Mouse (Mus musculus) forebrain, embryonic 14.5 days (tissue): ENCODE data around the gene Arhgap10. TPM values are rescaled to one million over a fixed set of nuclear protein-coding genes. Genes with fewer than 3 reads are reported as not detected.

Experiments used
- ATAC-seq: fragments of 200-750 bp; cut with Nextera tagmentation; 2 replicates; pipeline ENCODE4 v1.8.0; 2017; ENCODE audit warnings: mild to moderate bottlenecking, moderate library complexity
- DNase-seq: peaks from one replicate; pipeline ENCODE4 v3.0.0-alpha.2; 2015; ENCODE audit warnings: low spot score
- H3K27ac ChIP-seq: fragments of 300-500 bp; sonication (generic); 2 replicates; pipeline ENCODE4 v1.5.1; 2014; ENCODE audit warnings: low read depth, mild to moderate bottlenecking, control low read depth, low read length, moderate library complexity
- H3K27me3 ChIP-seq: fragments of 300-500 bp; sonication (generic); replicated peaks from 2 replicates; pipeline ENCODE4 v1.6.1; 2014; ENCODE audit warnings: low read length, control low read depth, mixed read lengths; ENCODE audit not compliant: control insufficient read depth, insufficient read depth
- H3K36me3 ChIP-seq: fragments of 300-500 bp; sonication (generic); 2 replicates; pipeline ENCODE4 v1.6.1; 2014; ENCODE audit warnings: low read length, control low read depth; ENCODE audit not compliant: control insufficient read depth, insufficient read depth
- H3K4me1 ChIP-seq: fragments of 300-500 bp; sonication (generic); 2 replicates; pipeline ENCODE4 v1.6.1; 2014; ENCODE audit warnings: antibody characterized with exemption, low read length, control low read depth; ENCODE audit not compliant: control insufficient read depth, insufficient read depth
- H3K4me2 ChIP-seq: fragments of 300-500 bp; sonication (generic); 2 replicates; pipeline ENCODE4 v1.6.1; 2014; ENCODE audit warnings: mild to moderate bottlenecking, control low read depth, low read length
- H3K4me3 ChIP-seq: fragments of 300-500 bp; sonication (generic); 2 replicates; pipeline ENCODE4 v1.5.1; 2014; ENCODE audit warnings: low read depth, low read length, control low read depth
- H3K9ac ChIP-seq: fragments of 300-500 bp; sonication (generic); 2 replicates; pipeline ENCODE4 v1.6.1; 2014; ENCODE audit warnings: mild to moderate bottlenecking, low read length, control low read depth, moderate library complexity
- H3K9me3 ChIP-seq: fragments of 300-500 bp; sonication (generic); replicated peaks from 2 replicates; pipeline ENCODE4 v1.6.1; 2016; ENCODE audit warnings: low read length, control low read depth, mixed read lengths; ENCODE audit not compliant: control insufficient read depth
- WGBS: fragments of 180-500 bp; shearing (Covaris S2); extraction: QIAGEN DNeasy Blood & Tissue Kit; methylation state at CpG from one replicate; pipeline ENCODE4 v1.1.7; 2014; 5-methylcytosine and 5-hydroxymethylcytosine counted together
- polyA plus RNA-seq: library from polyadenylated mRNA; unstranded; fragments of >200 nt; fragmentation: Nextera tagmentation; extraction: Ambion mirVana; gene quantifications from 2 replicates; pipeline ENCODE4 v1.2.1, GENCODE M21; 2014

Gene Arhgap10
- polyA plus RNA-seq, 1 experiment from 2014 or later, result 3.6 TPM

- Histone ChIP-seq H3K27me3 (no peaks in the 10 kb centered on the region), H3K4me3 (no peak overlapping the region), H3K4me1 (peaks cover 5% of the 10 kb centered on the region; the same call in 1 of the 2 replicates), H3K9ac (no peak overlapping the region), H3K27ac (no peak overlapping the region), H3K9me3 (no peaks in the 10 kb centered on the region), H3K36me3 (no peaks in the 10 kb centered on the region), H3K4me2 (no peak overlapping the region)
- DNase-seq, result no peak
- 88% methylated on average over 2 of the region's 2 CpGs for WGBS
- no peak for ATAC-seq
These were observed 200.0 kb downstream of the Arhgap10 start for GRCm38 (mm10) chr8:77317771-77318170.

- DNase-seq (peak; percentile 55), ATAC-seq (no peak; the same call in 1 of the 2 replicates)
- H3K9ac ChIP-seq, result no peak overlapping the region
- H3K27ac ChIP-seq, result no peak overlapping the region
- no peaks in the 10 kb centered on the region for H3K27me3 ChIP-seq
- H3K4me3 ChIP-seq, result no peak overlapping the region
- no peaks in the 10 kb centered on the region for H3K9me3 ChIP-seq
- WGBS, result 55% methylated on average over 3 of the region's 3 CpGs
- peaks cover 5% of the 10 kb centered on the region; the same call in 1 of the 2 replicates for H3K4me1 ChIP-seq
- no peak overlapping the region for H3K4me2 ChIP-seq
- H3K36me3 ChIP-seq, result no peaks in the 10 kb centered on the region
These were observed 204.8 kb downstream of the Arhgap10 start for GRCm38 (mm10) chr8:77313003-77313402.

- WGBS, result 80% methylated on average over 6 of the region's 6 CpGs
- ATAC-seq, result no peak; the same call in 1 of the 2 replicates
- no peak overlapping the region for H3K27ac ChIP-seq
- H3K9me3 ChIP-seq, result no peaks in the 10 kb centered on the region
- peak; percentile 55 for DNase-seq
- no peaks in the 10 kb centered on the region for H3K36me3 ChIP-seq
- no peak overlapping the region for H3K4me3 ChIP-seq
- no peak overlapping the region for H3K9ac ChIP-seq
- peaks cover 5% of the 10 kb centered on the region; the same call in 1 of the 2 replicates for H3K4me1 ChIP-seq
- no peak overlapping the region for H3K4me2 ChIP-seq
- no peaks in the 10 kb centered on the region for H3K27me3 ChIP-seq
These were observed 206.0 kb downstream of the Arhgap10 start for GRCm38 (mm10) chr8:77311762-77312161.

- no peak overlapping the region for H3K4me3 ChIP-seq
- H3K9me3 ChIP-seq, result no peaks in the 10 kb centered on the region
- no peaks in the 10 kb centered on the region for H3K36me3 ChIP-seq
- H3K4me2 ChIP-seq, result no peak overlapping the region
- H3K27ac ChIP-seq, result no peak overlapping the region
- DNase-seq (no peak), ATAC-seq (no peak)
- H3K9ac ChIP-seq, result no peak overlapping the region
- peaks cover 5% of the 10 kb centered on the region; the same call in 1 of the 2 replicates for H3K4me1 ChIP-seq
- WGBS, result 78% methylated on average over 10 of the region's 10 CpGs
- H3K27me3 ChIP-seq, result no peaks in the 10 kb centered on the region
These were observed 207.2 kb downstream of the Arhgap10 start for GRCm38 (mm10) chr8:77310541-77310940.

DNA sequence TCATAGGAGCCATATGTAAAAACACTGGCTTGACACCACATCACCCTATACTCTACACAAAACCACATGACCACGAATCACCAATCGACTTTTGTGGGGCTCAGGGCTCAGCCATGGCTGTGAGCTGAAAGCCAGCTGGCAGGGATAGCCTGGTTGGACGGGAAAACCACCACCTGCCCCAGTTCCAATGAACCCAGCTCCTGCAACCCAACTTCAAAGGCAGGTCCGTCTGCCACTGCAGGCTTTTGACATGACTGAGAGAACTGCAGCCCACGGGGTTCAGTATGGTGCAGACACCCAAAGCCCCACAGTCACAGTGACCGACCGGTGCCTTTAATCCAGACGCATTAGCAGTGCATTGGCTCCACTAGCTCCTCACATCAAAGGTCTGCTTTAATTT is 207.7 kb downstream of the Arhgap10 start:
- no peak overlapping the region for H3K9ac ChIP-seq
- DNase-seq (no peak), ATAC-seq (no peak)
- H3K27ac ChIP-seq, result no peak overlapping the region
- no peak overlapping the region for H3K4me3 ChIP-seq
- no peaks in the 10 kb centered on the region for H3K36me3 ChIP-seq
- H3K27me3 ChIP-seq, result no peaks in the 10 kb centered on the region
- no peak overlapping the region for H3K4me2 ChIP-seq
- 86% methylated on average over 8 of the region's 8 CpGs for WGBS
- H3K4me1 ChIP-seq, result peaks cover 5% of the 10 kb centered on the region; the same call in 1 of the 2 replicates
- no peaks in the 10 kb centered on the region for H3K9me3 ChIP-seq

DNA sequence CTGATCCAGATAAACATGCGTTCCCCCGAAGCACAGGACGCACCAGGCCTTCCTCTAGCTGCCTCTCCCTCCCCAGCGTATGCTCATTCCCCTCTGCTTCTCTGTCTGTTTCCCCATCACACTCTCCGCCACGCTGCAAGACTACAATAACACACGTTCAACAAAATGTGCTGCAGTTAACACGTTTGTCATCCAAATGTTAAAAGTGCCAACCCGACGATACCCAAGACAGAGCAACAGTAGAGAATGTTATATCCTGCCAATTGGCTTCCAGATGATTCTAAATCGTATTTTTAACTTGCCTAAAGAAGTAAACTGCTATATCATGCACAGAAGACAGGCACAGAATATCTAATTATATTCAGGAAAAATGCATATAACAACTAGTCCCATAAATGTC is 223.2 kb downstream of the Arhgap10 start:
- DNase-seq, result peak; percentile 37

DNA sequence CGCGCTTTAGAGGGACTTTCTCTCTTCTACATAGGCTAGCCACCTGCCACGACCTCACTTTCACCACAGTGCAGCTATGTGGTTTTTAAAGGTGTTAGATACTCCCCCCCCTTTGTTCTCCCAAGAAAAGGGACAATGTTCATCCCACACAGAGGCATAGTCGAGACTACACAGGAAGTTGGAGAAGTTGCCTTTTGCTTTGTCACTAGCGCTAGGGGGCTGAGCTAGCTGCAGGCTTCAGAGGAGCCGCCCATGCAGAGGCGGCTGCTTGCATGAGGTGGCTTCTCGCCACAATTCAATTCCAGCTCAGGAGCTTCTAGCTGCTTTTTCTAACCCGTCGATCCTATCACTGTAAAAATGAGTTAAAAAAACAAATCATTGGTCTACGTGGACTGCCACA is 225.1 kb downstream of the Arhgap10 start:
- H3K27ac ChIP-seq, result peak overlapping the region; percentile 9; the same call in 1 of the 2 replicates
- H3K4me2 ChIP-seq, result no peak overlapping the region
- no peak overlapping the region for H3K9ac ChIP-seq
- peak; percentile 24 for DNase-seq
- 0 out of 2 replicates have a peak, but pooled peaks cover 2% of the 10 kb centered on the region for H3K4me1 ChIP-seq
- WGBS, result 53% methylated on average over 11 of the region's 11 CpGs
- no peaks in the 10 kb centered on the region for H3K36me3 ChIP-seq
- H3K9me3 ChIP-seq, result no peaks in the 10 kb centered on the region
- no peak for ATAC-seq
- H3K27me3 ChIP-seq, result no peaks in the 10 kb centered on the region
- H3K4me3 ChIP-seq, result no peak overlapping the region

More for the DNA sequence above, 223.2 kb downstream of the Arhgap10 start:
- Histone ChIP-seq H3K36me3 (no peaks in the 10 kb centered on the region), H3K4me2 (no peak overlapping the region), H3K4me3 (no peak overlapping the region), H3K4me1 (0 out of 2 replicates have a peak, but pooled peaks cover 2% of the 10 kb centered on the region), H3K9me3 (no peaks in the 10 kb centered on the region), H3K9ac (no peak overlapping the region), H3K27me3 (no peaks in the 10 kb centered on the region), H3K27ac (no peak overlapping the region)
- ATAC-seq, result peak; percentile 46; the same call in 1 of the 2 replicates
- WGBS, result 84% methylated on average over 11 of the region's 11 CpGs

DNA sequence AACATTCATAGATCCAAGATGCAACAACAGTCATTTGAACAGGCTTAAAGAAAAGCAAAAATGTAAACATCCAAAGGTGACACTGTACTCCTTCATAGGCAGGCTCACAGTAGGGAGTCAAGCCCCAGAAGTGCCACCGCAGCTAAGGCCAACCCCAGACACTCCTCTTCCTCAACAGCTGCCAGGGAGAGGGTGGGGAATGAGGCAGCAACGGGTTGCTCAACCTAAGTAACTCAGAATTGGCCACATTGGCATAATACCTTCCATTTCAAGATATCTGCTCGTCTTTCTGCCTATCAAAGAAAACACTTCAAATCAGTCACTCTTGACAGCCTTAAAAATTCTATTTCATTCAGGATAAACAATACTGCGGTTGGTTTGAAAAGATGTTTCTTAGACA is 225.6 kb downstream of the Arhgap10 start:
- Histone ChIP-seq H3K27me3 (no peaks in the 10 kb centered on the region), H3K9ac (no peak overlapping the region), H3K4me3 (no peak overlapping the region), H3K9me3 (no peaks in the 10 kb centered on the region), H3K36me3 (no peaks in the 10 kb centered on the region), H3K4me1 (0 out of 2 replicates have a peak, but pooled peaks cover 2% of the 10 kb centered on the region), H3K27ac (no peak overlapping the region), H3K4me2 (no peak overlapping the region)
- ATAC-seq (no peak), DNase-seq (no peak)
- WGBS, result 43% methylated on average over 4 of the region's 4 CpGs

GRCm38 (mm10) chr8:77288492-77288891 is 229.3 kb downstream of the Arhgap10 start:
- DNase-seq, result peak; percentile 59
- H3K36me3 ChIP-seq, result no peaks in the 10 kb centered on the region
- H3K9ac ChIP-seq, result no peak overlapping the region
- WGBS, result 79% methylated on average over 12 of the region's 12 CpGs
- H3K4me1 ChIP-seq, result 0 out of 2 replicates have a peak, but pooled peaks cover 2% of the 10 kb centered on the region
- no peak overlapping the region for H3K4me2 ChIP-seq
- no peaks in the 10 kb centered on the region for H3K27me3 ChIP-seq
- no peak overlapping the region for H3K27ac ChIP-seq
- peak; percentile 75; the same call in 1 of the 2 replicates for ATAC-seq
- no peak overlapping the region for H3K4me3 ChIP-seq
- H3K9me3 ChIP-seq, result no peaks in the 10 kb centered on the region
